Mouse (Mus musculus): Measurements from ENCODE around the gene Prrt4.
"Not testable (repeated sequence)": the region's sequence is repeated elsewhere in the genome, so short reads cannot be mapped to it uniquely, and the experiment has no call there.

Prrt4 gene

DNA sequence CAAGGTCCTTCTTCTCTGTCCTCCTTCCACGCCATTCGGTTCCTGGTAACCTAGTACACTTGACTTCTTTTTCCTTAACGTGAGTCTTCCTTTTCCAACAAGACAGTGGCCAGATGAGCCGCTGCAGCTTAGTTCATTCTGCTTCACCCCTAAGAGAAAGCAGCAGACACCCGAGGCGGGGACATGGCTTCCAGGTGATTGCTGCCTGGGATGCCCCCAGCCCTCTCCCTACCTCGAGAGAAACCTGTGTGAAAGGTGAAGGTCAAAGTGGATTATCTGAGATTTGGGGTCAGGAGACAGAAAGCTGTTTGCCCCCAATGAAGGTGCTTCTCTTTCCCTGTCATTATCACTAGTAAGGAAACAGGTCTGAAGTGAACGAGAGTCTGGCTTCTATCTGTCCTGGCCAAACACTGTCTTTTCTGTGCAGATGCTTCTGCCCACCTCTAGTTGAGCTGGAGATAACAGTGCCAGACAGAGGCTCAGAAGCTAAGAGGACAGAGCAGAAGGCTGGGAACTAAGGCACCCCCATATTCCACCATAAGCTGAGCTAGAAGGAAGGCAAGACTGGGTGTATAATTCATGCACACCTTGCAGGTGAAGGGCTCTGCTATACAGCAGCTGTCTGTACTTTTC, 20.0 kb upstream of the Prrt4 start:
- intact Hi-C loops (cut with DNase I): no loop called here

- intact Hi-C loops (cut with DNase I): loop anchor here (1.0 kb wide), 1 partner anchor 32 kb away; no protein-coding TSS in a partner anchor
These were observed 19.2 kb upstream of the Prrt4 start for GRCm38 (mm10) chr6:29198309-29199222.

DNA sequence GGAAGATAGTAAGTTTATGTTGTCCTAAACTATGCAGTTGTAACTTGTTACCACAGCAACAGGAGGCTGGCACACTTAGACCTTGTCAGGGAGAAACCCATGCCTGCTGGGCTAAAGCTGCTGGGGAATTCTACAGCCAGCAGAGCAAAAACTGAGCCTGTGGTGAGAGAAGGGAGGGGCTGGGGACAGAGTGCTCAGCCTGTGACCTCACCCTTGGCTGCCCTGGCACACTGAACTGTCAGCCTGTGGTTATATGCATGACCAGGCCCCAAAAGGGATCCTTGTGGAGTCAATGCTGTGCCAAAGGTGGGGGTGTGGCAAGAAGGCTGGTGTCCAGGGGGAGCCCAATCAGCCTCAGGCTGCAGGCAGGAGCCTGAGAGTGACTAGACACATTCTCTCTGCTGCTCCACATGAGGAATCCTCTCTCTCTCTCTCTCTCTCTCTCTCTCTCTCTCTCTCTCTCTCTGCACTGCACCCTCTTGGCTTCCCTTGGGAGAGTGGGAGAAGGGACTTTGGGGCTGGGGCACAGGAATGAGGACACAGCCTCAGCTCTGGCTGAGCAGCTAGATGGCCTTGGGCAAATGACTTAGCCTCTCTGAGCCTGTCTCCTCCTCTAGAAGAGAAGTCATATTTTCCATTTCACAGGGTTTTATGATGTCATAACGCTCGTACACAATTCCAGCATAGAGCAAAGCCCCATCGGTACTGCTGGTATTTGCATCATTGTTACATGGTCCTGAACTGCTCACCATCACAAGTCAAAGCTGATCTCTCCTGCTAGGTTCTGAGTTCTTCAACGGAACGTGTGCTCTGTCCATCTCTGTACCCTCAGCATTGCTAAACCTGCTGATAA, 16.7 kb upstream of the Prrt4 start:
- intact Hi-C loops (cut with DNase I): no loop called here

DNA sequence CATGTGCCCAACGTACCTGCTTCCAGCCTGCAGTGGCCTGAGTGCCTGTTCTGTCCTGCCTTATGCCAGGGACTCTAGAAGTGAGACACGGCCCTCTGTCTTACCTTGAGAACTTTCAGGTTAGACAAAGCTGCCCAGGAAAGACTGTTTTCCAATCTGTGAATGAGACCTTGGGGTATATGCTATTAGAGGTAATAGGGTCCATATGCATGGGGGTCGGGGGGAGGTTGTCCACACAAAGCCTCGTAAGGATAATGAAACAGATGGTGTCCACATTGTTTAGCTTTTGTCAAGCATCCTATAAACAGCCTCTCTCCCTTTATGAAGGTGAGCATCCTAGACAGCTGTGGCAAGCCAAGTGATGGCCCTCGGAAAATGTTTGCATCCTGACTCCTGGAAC, 15.8 kb upstream of the Prrt4 start:
- intact Hi-C loops (cut with DNase I): no loop called here

GRCm38 (mm10) chr6:29193961-29194750, 14.8 kb upstream of the Prrt4 start:
- intact Hi-C loops (cut with DNase I): no loop called here

DNA sequence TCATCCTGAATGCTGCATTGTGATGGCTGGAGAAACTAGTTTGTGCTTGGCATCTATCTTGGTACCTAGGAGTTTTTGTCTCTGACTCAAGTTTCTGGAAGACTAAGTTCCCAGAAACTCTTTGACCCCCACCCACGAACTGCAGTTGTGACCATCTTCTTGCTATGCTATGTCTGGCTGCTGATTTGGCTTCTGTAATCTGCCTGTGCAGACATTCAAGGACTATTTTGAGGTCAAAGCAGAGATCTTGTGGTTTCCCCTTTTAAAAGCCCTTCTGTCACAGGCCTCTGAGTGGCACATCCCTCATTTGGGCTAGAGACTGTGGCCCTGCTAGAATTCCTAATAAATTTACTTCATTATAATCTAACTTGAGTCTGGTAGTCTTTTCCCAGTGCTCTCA, 8.6 kb upstream of the Prrt4 start:
- intact Hi-C loops (cut with DNase I): no loop called here

DNA sequence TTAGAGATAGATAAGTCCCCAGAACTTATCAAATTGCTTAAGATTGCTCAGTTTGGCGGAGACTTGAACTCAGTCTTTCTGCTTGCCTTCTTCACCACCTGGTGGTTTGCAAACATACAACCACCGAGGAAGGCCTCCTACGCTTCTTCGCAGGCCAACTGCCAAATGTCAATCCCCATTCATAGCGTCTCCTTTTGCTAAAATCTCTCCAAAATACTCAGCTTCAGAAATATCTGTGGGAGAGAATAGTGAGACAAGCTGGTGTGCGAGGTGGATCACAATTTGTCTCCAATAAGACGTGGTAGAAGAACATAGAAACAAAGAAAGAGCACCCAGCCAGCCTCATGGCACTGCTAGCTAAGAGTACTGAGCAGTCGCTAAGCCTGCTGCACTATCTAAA, 459 bp upstream of the Prrt4 start:
- intact Hi-C loops (cut with DNase I): no loop called here

GRCm38 (mm10) chr6:29177901-29178879, 1.2 kb downstream of the Prrt4 start:
- intact Hi-C loops (cut with DNase I): no loop called here

- intact Hi-C loops (cut with DNase I): no loop called here
These were observed 4.3 kb downstream of the Prrt4 start for GRCm38 (mm10) chr6:29175113-29175512.

- intact Hi-C loops (cut with DNase I): no loop called here
These were observed 5.0 kb downstream of the Prrt4 start for GRCm38 (mm10) chr6:29174368-29174767.

- intact Hi-C loops (cut with DNase I): no loop called here
These were observed 8.4 kb downstream of the Prrt4 start for GRCm38 (mm10) chr6:29170952-29171388.

- intact Hi-C loops (cut with DNase I): no loop called here
These were observed 9.1 kb downstream of the Prrt4 start for GRCm38 (mm10) chr6:29170063-29170921.

- intact Hi-C loops (cut with DNase I): loop anchor here (5.0 kb wide), 2 partner anchors 68 to 108 kb away; partner anchors contain the start of gene Fam71f2
These were observed 9.7 kb downstream of the Prrt4 start for GRCm38 (mm10) chr6:29169675-29170062.

DNA sequence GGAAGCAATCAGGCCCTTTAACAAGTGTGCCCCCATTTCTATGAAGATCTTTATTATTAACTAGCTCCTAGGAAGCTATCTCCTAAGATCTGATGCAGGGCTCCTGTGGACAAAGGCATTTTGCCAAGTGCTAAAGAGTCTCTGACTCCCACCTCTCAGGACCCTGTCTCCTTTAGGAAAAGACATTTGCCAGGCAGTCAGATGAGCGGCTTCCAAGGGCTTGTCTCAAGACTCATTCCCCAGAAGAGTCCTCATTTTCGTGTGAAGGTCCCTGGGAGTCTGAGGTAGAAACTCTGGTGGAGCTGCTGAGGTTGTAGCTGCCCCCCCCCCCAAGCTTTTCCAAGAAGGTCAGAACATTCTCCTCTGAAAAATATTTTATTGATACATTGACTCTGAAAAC, 10.5 kb downstream of the Prrt4 start:
- intact Hi-C loops (cut with DNase I): loop anchor here (5.0 kb wide), 2 partner anchors 68 to 108 kb away; partner anchors contain the start of gene Fam71f2

DNA sequence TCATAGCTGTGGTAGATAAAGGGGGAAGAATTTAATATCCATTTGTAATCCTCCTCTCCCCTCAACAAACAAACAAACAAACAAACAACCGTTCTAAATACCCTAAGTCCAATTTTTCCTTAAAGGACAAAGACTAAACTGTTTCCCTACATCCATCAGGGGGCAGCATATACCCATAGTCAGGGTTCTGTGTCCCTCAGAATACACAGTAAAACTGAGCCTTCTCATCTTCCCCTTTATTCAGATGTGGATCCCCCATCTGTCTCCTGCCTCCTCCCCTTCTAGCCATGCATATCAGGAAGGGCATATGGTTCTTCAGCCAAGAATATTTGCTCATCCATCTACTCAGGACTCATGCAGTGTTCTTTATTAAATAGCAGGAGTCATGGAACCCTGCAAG, 13.2 kb downstream of the Prrt4 start:
- intact Hi-C loops (cut with DNase I): loop anchor here (1.0 to 5.0 kb wide), 3 partner anchors 32 to 111 kb away; partner anchors contain the start of gene Fam71f2

- intact Hi-C loops (cut with DNase I): loop anchor here (5.0 kb wide), 2 partner anchors 73 to 113 kb away; partner anchors contain the start of gene Fam71f2
These were observed 14.8 kb downstream of the Prrt4 start, which contains the start of gene Rbm28 for GRCm38 (mm10) chr6:29164314-29165244. TSS of gene Rbm28 (minus strand) at chr6:29165006.

DNA sequence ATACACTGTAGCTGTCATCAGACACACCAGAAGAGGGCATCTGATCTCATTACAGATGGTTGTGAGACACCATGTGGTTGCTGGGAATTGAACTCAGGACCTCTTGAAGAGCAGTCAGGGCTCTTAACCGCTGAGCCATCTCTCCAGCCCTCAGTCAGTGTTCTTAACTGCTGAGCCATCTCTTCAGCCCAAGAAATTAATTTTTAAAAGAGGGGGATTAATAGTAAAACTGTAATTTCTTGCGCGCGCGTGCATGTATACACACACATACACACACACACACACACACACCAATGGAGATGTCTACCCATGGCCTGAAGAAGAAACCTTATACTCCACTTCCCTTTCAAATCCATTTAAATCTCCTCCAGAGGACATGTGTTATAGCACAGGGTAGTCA, 18.1 kb downstream of the Prrt4 start:
- intact Hi-C loops (cut with DNase I): not testable (repeated sequence)

Measured in adrenal gland (tissue).